Mouse (Mus musculus) limb, embryonic 13.5 days (tissue): ENCODE measurements at regions not wholly inside any gene's neighbourhood (a gene's known extent, or its start where the extent isn't known, plus 50 kb on each side); places are given as distances from the start of the nearest gene placed in this dataset.

Experiments
- ATAC-seq: fragments of 200-750 bp; cut with Nextera tagmentation; 2 replicates; pipeline ENCODE4 v1.8.0; 2017; ENCODE audit warnings: low read depth, moderate number of reproducible peaks, moderate TSS enrichment; ENCODE audit not compliant: low FRiP score
- H3K27ac ChIP-seq: fragments of 300-500 bp; sonication (generic); 2 replicates; pipeline ENCODE4 v1.5.1; 2015; ENCODE audit warnings: inconsistent platforms, mild to moderate bottlenecking, moderate library complexity
- H3K27me3 ChIP-seq: fragments of 300-500 bp; sonication (generic); 2 replicates; pipeline ENCODE4 v1.6.1; 2015; ENCODE audit warnings: mild to moderate bottlenecking, inconsistent platforms
- H3K36me3 ChIP-seq: fragments of 300-500 bp; sonication (generic); 2 replicates; pipeline ENCODE4 v1.6.1; 2015; ENCODE audit warnings: inconsistent platforms, mild to moderate bottlenecking, moderate library complexity
- H3K4me1 ChIP-seq: fragments of 300-500 bp; sonication (generic); 2 replicates; pipeline ENCODE4 v1.6.1; 2015; ENCODE audit warnings: inconsistent platforms
- H3K4me2 ChIP-seq: fragments of 300-500 bp; sonication (generic); replicated peaks from 2 replicates; pipeline ENCODE4 v1.6.1; 2015; ENCODE audit warnings: inconsistent platforms, mild to moderate bottlenecking, moderate library complexity
- H3K4me3 ChIP-seq: fragments of 300-500 bp; sonication (generic); 2 replicates; pipeline ENCODE4 v1.5.1; 2015; ENCODE audit warnings: moderate library complexity, mild to moderate bottlenecking, inconsistent platforms
- H3K9ac ChIP-seq: fragments of 300-500 bp; sonication (generic); 2 replicates; pipeline ENCODE4 v1.6.1; 2015; ENCODE audit warnings: mild to moderate bottlenecking, inconsistent platforms
- H3K9me3 ChIP-seq: fragments of 300-500 bp; sonication (generic); 2 replicates; pipeline ENCODE4 v1.6.1; 2016; ENCODE audit warnings: inconsistent platforms
- WGBS: fragments of 180-500 bp; shearing (Covaris S2); methylation state at CpG from one replicate; pipeline ENCODE4 v1.1.7; 2015; 5-methylcytosine and 5-hydroxymethylcytosine counted together

DNA sequence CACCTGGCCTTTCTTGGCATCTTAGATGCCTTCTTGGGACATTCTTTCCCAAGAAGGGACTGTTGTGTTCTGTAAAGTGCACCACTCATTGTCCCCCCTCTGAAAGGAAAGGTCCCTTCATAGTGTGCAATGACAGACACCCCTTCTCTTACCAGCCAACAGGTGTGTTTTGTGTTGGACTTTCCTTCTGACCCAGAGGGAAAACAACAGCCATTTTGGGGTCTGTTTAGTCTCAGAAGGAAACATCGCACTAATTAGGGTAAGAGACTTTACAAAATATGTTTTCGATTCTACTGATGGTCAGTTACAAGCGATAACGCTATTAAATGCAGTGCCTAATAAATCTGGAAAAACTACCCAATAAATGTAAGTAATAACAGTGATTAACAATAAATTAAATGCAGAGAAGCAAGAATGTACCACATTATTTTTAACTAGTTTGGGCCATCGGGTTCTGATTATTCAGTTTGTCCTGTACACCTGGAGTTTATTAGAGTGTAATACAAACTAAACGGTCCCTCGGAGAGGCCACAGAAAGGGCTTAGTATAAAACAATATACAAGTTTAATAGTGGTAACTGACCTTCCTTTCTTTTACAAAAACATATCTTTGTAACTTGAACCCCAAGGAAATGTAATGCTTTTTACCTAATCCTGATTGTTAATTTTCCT is 200.4 kb upstream of the Habp2 start:
- H3K4me3 ChIP-seq, result no peak overlapping the region
- H3K4me2 ChIP-seq, result no peak overlapping the region
- peaks cover 38% of the 10 kb centered on the region for H3K27me3 ChIP-seq
- peak; percentile 73; the same call in 1 of the 2 replicates for ATAC-seq
- H3K9ac ChIP-seq, result no peak overlapping the region
- peaks cover 16% of the 10 kb centered on the region for H3K9me3 ChIP-seq
- H3K27ac ChIP-seq, result no peak overlapping the region
- peaks cover 34% of the 10 kb centered on the region for H3K4me1 ChIP-seq
- H3K36me3 ChIP-seq, result no peaks in the 10 kb centered on the region
- 17% methylated on average over 7 of the region's 7 CpGs for WGBS

DNA sequence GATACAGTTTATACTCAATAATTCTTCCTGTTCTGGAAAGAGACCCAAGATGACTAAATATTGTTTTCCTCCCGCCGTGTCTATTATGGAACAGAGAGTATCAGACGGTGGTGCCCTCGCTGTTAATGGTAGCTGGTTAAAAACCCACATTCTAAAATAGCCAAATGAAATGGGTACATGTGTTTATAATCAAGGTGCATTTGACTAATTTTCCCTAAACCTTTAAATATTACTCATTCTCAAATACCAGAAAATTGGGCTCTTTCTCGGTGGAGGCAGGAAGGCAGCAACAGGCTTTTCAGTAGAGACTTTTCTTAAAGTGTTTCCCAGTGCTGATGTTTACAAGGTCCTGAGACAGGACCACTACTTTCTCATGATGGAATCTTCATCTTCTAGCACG is 199.8 kb upstream of the Habp2 start:
- Histone ChIP-seq H3K27ac (peak overlapping the region; percentile 61; the same call in 1 of the 2 replicates), H3K4me3 (no peak overlapping the region), H3K9ac (no peak overlapping the region), H3K36me3 (no peaks in the 10 kb centered on the region), H3K4me2 (peak overlapping the region; percentile 9; the same call in 1 of the 2 replicates), H3K4me1 (peaks cover 34% of the 10 kb centered on the region), H3K9me3 (peaks cover 16% of the 10 kb centered on the region), H3K27me3 (peaks cover 38% of the 10 kb centered on the region)
- ATAC-seq, result peak; percentile 44; the same call in 1 of the 2 replicates
- 15% methylated on average over 6 of the region's 6 CpGs for WGBS

DNA sequence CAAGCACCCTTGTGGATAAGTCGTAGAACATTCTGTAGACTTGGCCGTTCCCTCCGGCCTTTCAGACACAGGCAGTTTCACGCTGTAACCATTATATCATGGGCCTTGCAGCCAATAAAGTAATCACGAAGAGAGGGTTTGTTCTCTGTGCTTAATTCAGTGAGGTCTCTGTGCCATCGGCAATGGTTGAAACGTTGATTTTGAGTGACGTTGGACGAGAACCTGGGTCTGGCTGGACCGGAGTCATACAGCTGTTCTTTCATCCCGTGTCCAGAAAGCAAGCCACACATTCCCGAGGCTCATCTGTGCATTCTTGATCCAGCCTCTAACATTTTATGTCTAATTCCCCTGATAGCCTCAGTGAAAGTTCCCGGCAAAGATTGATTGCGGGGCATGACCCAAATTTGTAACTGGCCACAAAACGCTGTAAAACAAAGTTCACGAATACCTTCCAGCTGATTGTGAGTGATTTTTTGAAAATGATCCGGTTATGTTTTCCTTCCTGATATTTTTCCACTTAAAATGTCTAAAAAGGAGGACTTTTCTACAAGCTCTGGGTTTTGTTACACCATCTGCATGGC is 197.1 kb upstream of the Habp2 start:
- H3K27ac ChIP-seq, result no peak overlapping the region
- H3K4me1 ChIP-seq, result peaks cover 50% of the 10 kb centered on the region
- no peak overlapping the region for H3K4me3 ChIP-seq
- no peak overlapping the region for H3K9ac ChIP-seq
- no peaks in the 10 kb centered on the region for H3K36me3 ChIP-seq
- no peak overlapping the region for H3K4me2 ChIP-seq
- no peaks in the 10 kb centered on the region for H3K9me3 ChIP-seq
- ATAC-seq, result no peak
- peaks cover 61% of the 10 kb centered on the region for H3K27me3 ChIP-seq
- 55% methylated on average over 17 of the region's 17 CpGs for WGBS

DNA sequence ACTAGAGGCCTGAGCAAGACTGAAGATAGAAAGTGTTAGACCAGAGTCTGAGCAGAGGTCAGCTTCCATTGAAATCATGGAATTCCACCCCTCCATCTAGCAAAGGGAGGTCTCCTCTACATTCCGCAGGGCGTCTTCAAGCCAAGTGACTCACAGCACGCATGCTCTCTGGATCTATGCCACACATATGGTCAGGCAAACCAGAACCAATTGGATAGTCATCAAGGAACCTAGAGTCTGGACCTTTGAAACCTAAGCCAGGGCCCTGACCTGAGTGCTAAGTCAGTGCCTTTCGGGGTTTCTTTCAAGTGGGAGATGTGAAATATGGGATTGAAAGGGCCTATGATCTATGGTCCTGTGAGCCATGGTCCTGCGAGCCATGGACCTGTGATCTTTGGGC is 195.4 kb upstream of the Habp2 start:
- Histone ChIP-seq H3K4me1 (peaks cover 57% of the 10 kb centered on the region), H3K4me2 (no peak overlapping the region), H3K36me3 (no peaks in the 10 kb centered on the region), H3K9me3 (no peaks in the 10 kb centered on the region), H3K27me3 (peaks cover 54% of the 10 kb centered on the region), H3K4me3 (no peak overlapping the region), H3K27ac (no peak overlapping the region), H3K9ac (no peak overlapping the region)
- ATAC-seq, result no peak
- WGBS, result 87% methylated on average over 5 of the region's 5 CpGs

DNA sequence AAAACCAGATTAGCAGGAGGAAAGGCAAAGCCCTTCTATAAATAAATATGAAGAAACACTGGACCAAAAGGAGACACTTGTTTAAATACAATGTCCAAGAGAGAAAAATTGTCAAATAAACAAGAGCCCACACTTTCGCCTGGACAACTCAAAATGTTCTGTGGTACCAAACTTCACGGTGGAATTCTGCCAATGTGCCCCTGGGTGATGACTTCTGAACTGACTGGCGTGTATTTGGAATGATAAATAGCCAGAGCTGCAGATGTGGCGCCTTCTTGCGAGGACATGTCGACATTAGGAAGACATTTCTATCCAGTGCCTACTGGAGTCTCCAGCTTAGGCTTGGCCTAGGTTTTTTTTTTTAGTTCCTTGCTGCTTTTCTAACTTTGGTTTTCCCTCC is 191.1 kb upstream of the Habp2 start:
- H3K27ac ChIP-seq, result 0 out of 2 replicates have a peak overlapping the region, but pooled peaks have one; percentile 4
- no peak for ATAC-seq
- peaks cover 39% of the 10 kb centered on the region for H3K27me3 ChIP-seq
- H3K4me1 ChIP-seq, result peaks cover 40% of the 10 kb centered on the region
- WGBS, result 58% methylated on average over 6 of the region's 6 CpGs
- no peaks in the 10 kb centered on the region for H3K36me3 ChIP-seq
- peaks cover 7% of the 10 kb centered on the region for H3K9me3 ChIP-seq
- H3K9ac ChIP-seq, result no peak overlapping the region
- H3K4me2 ChIP-seq, result no peak overlapping the region
- no peak overlapping the region for H3K4me3 ChIP-seq

DNA sequence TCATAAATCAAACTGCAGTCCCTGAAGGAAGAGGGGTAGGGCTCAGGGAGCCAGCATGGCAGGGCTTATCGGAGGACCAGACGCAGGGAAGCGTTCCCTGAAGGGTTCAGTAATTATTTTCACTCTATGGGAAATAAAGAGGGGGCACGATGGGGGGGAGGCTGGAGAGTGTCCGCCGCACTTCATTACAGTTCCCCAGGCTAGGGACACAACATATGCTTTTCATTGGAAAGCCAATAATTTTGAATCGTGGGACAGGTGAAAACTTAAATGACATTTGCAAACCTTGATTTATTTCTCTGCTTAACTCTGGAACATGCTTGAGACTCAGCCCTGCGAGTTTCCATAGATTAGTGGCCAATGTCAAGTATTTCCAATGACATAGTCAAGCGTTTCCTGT is 187.2 kb upstream of the Habp2 start:
- peak; percentile 39; the same call in 1 of the 2 replicates for ATAC-seq

DNA sequence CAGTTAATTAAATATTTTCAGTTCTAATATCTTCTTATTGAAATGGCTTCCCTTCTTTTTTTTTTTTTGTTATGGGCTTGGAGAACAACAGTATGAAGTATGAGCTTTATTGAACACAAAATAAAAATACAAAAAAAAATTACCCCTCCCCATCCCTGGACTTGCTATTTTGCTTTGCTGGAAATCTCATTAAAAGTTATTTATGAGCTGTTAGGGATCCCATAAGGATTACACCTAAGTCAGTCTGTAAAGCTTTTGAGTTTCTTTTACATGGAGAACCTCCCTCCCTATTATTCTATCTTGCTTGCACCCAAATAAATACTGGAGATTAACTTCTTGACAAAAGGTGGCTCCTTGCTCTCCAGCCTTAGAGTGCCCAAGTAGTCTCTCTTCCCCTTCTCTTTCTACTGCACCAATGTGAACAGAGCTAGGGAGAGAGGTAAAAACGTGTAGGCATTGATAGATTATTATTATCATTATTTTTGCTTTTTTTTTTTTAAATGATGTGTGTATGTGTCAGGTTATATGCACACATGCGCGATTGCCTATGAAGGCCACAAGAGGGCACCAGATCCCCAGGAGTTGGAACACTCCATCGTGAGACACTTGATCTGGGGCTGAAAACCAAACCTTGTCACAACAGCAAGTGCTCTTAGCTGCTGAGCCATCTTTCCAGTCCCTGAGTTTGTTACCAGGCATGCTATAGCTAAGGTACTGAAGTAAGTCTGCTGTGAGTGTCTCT is 186.6 kb upstream of the Habp2 start:
- H3K36me3 ChIP-seq, result no peaks in the 10 kb centered on the region
- 65% methylated on average over 4 of the region's 4 CpGs for WGBS
- peaks cover 62% of the 10 kb centered on the region for H3K4me1 ChIP-seq
- H3K27ac ChIP-seq, result peak overlapping the region; percentile 64; the same call in 1 of the 2 replicates
- H3K9me3 ChIP-seq, result peaks cover 7% of the 10 kb centered on the region
- ATAC-seq, result no peak; the same call in 1 of the 2 replicates
- H3K9ac ChIP-seq, result no peak overlapping the region
- H3K27me3 ChIP-seq, result peaks cover 4% of the 10 kb centered on the region; the same call in 1 of the 2 replicates
- H3K4me2 ChIP-seq, result no peak overlapping the region
- H3K4me3 ChIP-seq, result no peak overlapping the region

More for the DNA sequence above, 187.2 kb upstream of the Habp2 start:
- Histone ChIP-seq H3K4me3 (no peak overlapping the region), H3K36me3 (no peaks in the 10 kb centered on the region), H3K4me2 (no peak overlapping the region), H3K9ac (no peak overlapping the region), H3K27ac (no peak overlapping the region), H3K4me1 (peaks cover 61% of the 10 kb centered on the region), H3K27me3 (peaks cover 5% of the 10 kb centered on the region; the same call in 1 of the 2 replicates), H3K9me3 (peaks cover 7% of the 10 kb centered on the region)
- 12% methylated on average over 9 of the region's 9 CpGs for WGBS

DNA sequence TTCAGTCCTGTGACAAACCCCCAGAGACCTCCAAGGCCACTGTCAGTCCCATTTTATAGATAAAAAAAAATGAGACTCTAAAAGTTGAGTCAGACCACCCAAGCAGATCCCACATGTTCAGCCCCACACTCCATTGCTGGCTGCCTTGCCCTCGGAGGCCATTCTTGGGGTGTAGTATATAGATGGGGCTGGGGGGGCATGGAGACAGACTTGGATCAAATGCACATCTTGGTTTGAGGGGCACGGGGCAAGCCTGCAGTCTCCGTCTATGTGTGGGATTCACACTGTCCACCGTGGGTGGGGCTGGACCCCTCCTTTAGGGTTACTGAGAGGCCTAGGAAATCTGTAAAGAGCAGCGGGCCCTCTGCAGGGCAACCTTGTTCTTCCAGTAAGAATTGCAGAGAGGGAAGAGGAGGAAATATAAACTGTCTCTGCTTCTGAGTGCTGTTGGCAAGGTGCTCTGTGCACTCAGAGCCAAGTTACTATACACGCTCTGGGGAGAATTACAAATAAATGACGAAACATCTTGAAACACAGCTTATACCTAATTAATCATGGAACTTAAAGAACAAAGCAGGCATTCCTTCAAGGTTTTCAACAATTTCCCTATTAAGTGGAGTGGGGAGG is 184.4 kb upstream of the Habp2 start:
- 34% methylated on average over 7 of the region's 7 CpGs for WGBS
- H3K4me2 ChIP-seq, result no peak overlapping the region
- H3K27me3 ChIP-seq, result peaks cover 17% of the 10 kb centered on the region; the same call in 1 of the 2 replicates
- ATAC-seq, result 0 out of 2 replicates have a peak, but pooled peaks have one; percentile 6
- H3K9me3 ChIP-seq, result peaks cover 7% of the 10 kb centered on the region
- H3K4me3 ChIP-seq, result no peak overlapping the region
- peaks cover 62% of the 10 kb centered on the region for H3K4me1 ChIP-seq
- no peak overlapping the region; the same call in 1 of the 2 replicates for H3K27ac ChIP-seq
- H3K36me3 ChIP-seq, result no peaks in the 10 kb centered on the region
- no peak overlapping the region for H3K9ac ChIP-seq

DNA sequence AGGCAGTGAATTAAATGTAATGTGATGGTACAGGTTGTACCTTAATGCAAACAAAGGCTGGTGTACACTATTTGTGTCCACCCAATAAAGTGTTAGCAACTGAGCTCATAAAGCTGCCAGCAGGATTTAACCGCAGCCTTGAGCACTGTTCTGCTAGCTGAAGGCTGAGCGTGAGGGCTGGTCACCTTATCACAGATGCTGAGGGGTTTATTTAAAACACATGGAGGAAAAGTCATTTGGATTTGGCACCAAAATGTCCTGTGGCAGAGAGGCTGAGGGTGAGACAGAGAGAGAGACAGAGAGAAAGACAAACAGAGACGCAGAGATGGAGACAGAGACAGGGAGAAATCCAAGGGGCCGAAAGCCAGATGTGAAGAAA is 181.9 kb upstream of the Habp2 start:
- ATAC-seq, result no peak
- Histone ChIP-seq H3K4me2 (peak overlapping the region; percentile 43), H3K4me3 (no peak overlapping the region), H3K9ac (no peak overlapping the region), H3K9me3 (peaks cover 10% of the 10 kb centered on the region), H3K36me3 (no peaks in the 10 kb centered on the region), H3K4me1 (peaks cover 63% of the 10 kb centered on the region), H3K27me3 (peaks cover 17% of the 10 kb centered on the region; the same call in 1 of the 2 replicates), H3K27ac (peak overlapping the region; percentile 55; the same call in 1 of the 2 replicates)
- 15% methylated on average over 4 of the region's 4 CpGs for WGBS

DNA sequence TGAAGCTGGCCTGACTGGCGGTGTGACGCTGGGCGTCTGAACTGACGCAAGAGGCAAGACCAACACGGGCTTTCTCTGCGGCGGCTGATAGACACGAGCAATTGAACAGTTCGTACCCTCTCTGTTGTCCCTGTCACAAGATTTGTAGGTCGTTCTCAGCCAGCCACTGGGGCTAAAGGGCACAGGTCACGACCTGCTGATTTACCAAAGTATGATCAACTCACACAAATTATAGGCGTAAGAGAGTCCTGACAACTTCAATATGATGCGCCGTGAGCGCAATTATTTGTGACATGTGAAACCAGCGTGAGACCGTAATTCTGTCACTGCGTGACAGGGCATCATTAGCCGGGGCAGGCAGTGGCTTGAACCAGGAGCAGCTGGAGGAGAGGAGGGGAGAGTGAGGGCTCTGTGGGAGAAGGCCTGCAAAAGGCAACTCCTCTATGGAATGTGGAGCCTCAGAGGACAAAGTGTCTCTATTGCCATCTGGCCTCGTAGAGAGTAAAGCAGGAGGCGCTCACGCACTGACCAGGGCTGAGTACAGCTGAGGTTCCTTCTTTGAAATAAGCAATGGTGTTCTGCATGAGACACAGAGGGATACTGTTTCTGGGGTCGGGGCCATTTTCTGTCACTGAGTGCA is 181.4 kb upstream of the Habp2 start:
- peaks cover 17% of the 10 kb centered on the region; the same call in 1 of the 2 replicates for H3K27me3 ChIP-seq
- H3K36me3 ChIP-seq, result no peaks in the 10 kb centered on the region
- peak; percentile 63 for ATAC-seq
- H3K27ac ChIP-seq, result peak overlapping the region; percentile 55; the same call in 1 of the 2 replicates
- peaks cover 66% of the 10 kb centered on the region for H3K4me1 ChIP-seq
- peak overlapping the region; percentile 43 for H3K4me2 ChIP-seq
- no peak overlapping the region for H3K9ac ChIP-seq
- H3K9me3 ChIP-seq, result peaks cover 7% of the 10 kb centered on the region
- WGBS, result 14% methylated on average over 23 of the region's 23 CpGs
- H3K4me3 ChIP-seq, result no peak overlapping the region

DNA sequence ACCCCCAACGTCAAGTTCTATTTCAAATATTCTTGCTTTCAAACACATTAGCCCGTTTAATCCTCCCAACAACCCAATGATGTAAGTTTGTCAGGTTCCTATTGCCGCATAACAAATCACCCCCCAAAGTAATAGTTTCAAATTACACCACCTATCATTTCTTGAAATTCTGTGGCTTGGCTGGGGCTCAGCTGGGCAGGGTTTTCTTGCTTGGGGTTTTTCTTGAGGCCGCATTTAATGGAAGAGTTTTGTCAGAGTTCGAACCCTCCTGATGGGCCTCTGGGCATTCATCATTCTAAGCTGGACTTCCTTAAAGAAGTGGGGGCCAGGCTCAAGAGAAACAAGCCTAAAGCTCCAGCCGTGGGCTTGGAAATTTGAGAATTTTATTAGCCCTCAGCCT is 178.1 kb upstream of the Habp2 start:
- Histone ChIP-seq H3K4me1 (peaks cover 57% of the 10 kb centered on the region), H3K4me3 (no peak overlapping the region), H3K27ac (0 out of 2 replicates have a peak overlapping the region, but pooled peaks have one; percentile 10), H3K4me2 (no peak overlapping the region), H3K9me3 (peaks cover 6% of the 10 kb centered on the region), H3K36me3 (no peaks in the 10 kb centered on the region), H3K9ac (no peak overlapping the region), H3K27me3 (peaks cover 17% of the 10 kb centered on the region; the same call in 1 of the 2 replicates)
- WGBS, result 54% methylated on average over 6 of the region's 6 CpGs
- ATAC-seq, result no peak
